Mouse (Mus musculus) CH12.LX (cell line): Measurements from ENCODE around the gene Kndc1. TPM values are rescaled to one million over a fixed set of nuclear protein-coding genes. Genes with fewer than 3 reads are reported as not detected.

Source experiments
- DNase-seq: peaks from one replicate; pipeline ENCODE4 v3.0.0-alpha.2; 2013; ENCODE audit errors: extremely low read depth
- H3K27ac ChIP-seq: 2 replicates; pipeline ENCODE4 v1.5.1; 2012; ENCODE audit warnings: low read depth, mild to moderate bottlenecking, control low read depth, moderate library complexity; ENCODE audit not compliant: insufficient read depth
- H3K27me3 ChIP-seq: replicated peaks from 2 replicates; pipeline ENCODE3; 2012; ENCODE audit warnings: inconsistent platforms
- H3K36me3 ChIP-seq, 2 experiments: replicated peaks in 1 of 2; 2 replicates each; pipeline versions ENCODE3 to v1.6.1; 2012; ENCODE audit warnings: inconsistent platforms in 1 of 2, low read length in 1 of 2, mild to moderate bottlenecking in 1 of 2, mixed read lengths in 1 of 2, moderate library complexity in 1 of 2; ENCODE audit not compliant: control insufficient read depth in 1 of 2, insufficient read depth in 1 of 2
- H3K4me1 ChIP-seq, 2 experiments: 2 replicates each; pipeline ENCODE4 v1.6.1; 2012; ENCODE audit warnings: inconsistent platforms in 1 of 2, moderate library complexity in 1 of 2; ENCODE audit not compliant: insufficient read depth in 2 of 2, control insufficient read depth in 1 of 2
- H3K4me2 ChIP-seq: 2 replicates; pipeline ENCODE4 v1.6.1; 2012; ENCODE audit warnings: low read depth, mild to moderate bottlenecking, control low read depth; ENCODE audit not compliant: poor library complexity, insufficient read depth, severe bottlenecking
- H3K4me3 ChIP-seq, 3 experiments: fragments of 150-350 bp in 1 of 3; sonication (generic) in 1 of 3; replicated peaks in 1 of 3; 2 replicates each; pipeline versions ENCODE3 to v1.5.1; 2011 to 2012; ENCODE audit warnings: low read depth in 2 of 3, low read length in 2 of 3, mild to moderate bottlenecking in 2 of 3, moderate library complexity in 2 of 3, control low read depth in 1 of 3, improper control_type of control experiment in 1 of 3, inconsistent platforms in 1 of 3, mixed read lengths in 1 of 3; ENCODE audit not compliant: poor library complexity in 1 of 3
- H3K79me2 ChIP-seq: replicated peaks from 2 replicates; pipeline ENCODE4 v1.6.1; 2012; ENCODE audit warnings: mild to moderate bottlenecking, moderate library complexity; ENCODE audit not compliant: control insufficient read depth, poor library complexity, insufficient read depth, severe bottlenecking; ENCODE audit errors: extremely low read depth
- H3K9ac ChIP-seq: 2 replicates; pipeline ENCODE4 v1.6.1; 2012; ENCODE audit warnings: low read depth, mild to moderate bottlenecking, control low read depth, moderate library complexity; ENCODE audit not compliant: insufficient read depth
- H3K9me3 ChIP-seq: replicated peaks from 2 replicates; pipeline ENCODE3; 2012; ENCODE audit warnings: low read length, inconsistent platforms, mixed read lengths
- BHLHE40 ChIP-seq: IDR thresholded peaks from 2 replicates; pipeline ENCODE4 v1.6.1; 2011; ENCODE audit warnings: mild to moderate bottlenecking, low read depth, low read length, improper control_type of control experiment
- ELF1 ChIP-seq: IDR thresholded peaks from 2 replicates; pipeline ENCODE4 v1.6.1; 2014; ENCODE audit warnings: low read depth, mild to moderate bottlenecking, inconsistent platforms, low read length, improper control_type of control experiment
- EP300 ChIP-seq: IDR thresholded peaks from 2 replicates; pipeline ENCODE4 v1.6.1; 2011; ENCODE audit warnings: low read length, improper control_type of control experiment
- GABPA ChIP-seq: IDR thresholded peaks from 2 replicates; pipeline ENCODE4 v1.6.1; 2012; ENCODE audit warnings: low read depth, low read length, improper control_type of control experiment, inconsistent platforms; ENCODE audit not compliant: insufficient replicate concordance
- HCFC1 ChIP-seq: IDR thresholded peaks from 2 replicates; pipeline ENCODE4 v1.6.1; 2012; ENCODE audit warnings: low read depth, mild to moderate bottlenecking, inconsistent platforms, low read length, improper control_type of control experiment
- IRF4 ChIP-seq: IDR thresholded peaks from 2 replicates; pipeline ENCODE4 v1.6.1; 2014; ENCODE audit warnings: low read depth, mild to moderate bottlenecking, inconsistent platforms, low read length, improper control_type of control experiment
- JUND ChIP-seq: conservative IDR thresholded peaks from 2 replicates; pipeline ENCODE4 v1.6.1; 2011; ENCODE audit warnings: low read depth, low read length, improper control_type of control experiment
- KAT2A ChIP-seq: IDR thresholded peaks from 2 replicates; pipeline ENCODE4 v1.6.1; 2012; ENCODE audit warnings: low read length, improper control_type of control experiment, inconsistent platforms; ENCODE audit not compliant: insufficient replicate concordance
- MEF2A ChIP-seq: IDR thresholded peaks from 2 replicates; pipeline ENCODE4 v1.6.1; 2014; ENCODE audit warnings: low read depth, mild to moderate bottlenecking, inconsistent platforms, low read length, improper control_type of control experiment, borderline replicate concordance
- MXI1 ChIP-seq: IDR thresholded peaks from 2 replicates; pipeline ENCODE4 v1.6.1; 2011; ENCODE audit warnings: mild to moderate bottlenecking, low read depth, low read length, improper control_type of control experiment
- NELFE ChIP-seq: IDR thresholded peaks from 2 replicates; pipeline ENCODE4 v1.6.1; 2011; ENCODE audit warnings: low read depth, low read length, improper control_type of control experiment
- POLR2A ChIP-seq: IDR thresholded peaks from 2 replicates; pipeline ENCODE4 v1.6.1; 2011; ENCODE audit warnings: low read depth, mild to moderate bottlenecking, improper control_type of control experiment, low read length
- RAD21 ChIP-seq: IDR thresholded peaks from 2 replicates; pipeline ENCODE4 v1.6.1; 2011; ENCODE audit warnings: low read depth, mild to moderate bottlenecking, low read length, improper control_type of control experiment, moderate library complexity
- SMC3 ChIP-seq: IDR thresholded peaks from 2 replicates; pipeline ENCODE4 v1.6.1; 2011; ENCODE audit warnings: low read depth, low read length, improper control_type of control experiment
- TBP ChIP-seq: conservative IDR thresholded peaks from 2 replicates; pipeline ENCODE4 v1.6.1; 2011; ENCODE audit warnings: low read depth, low read length, improper control_type of control experiment
- USF1 ChIP-seq: IDR thresholded peaks from 2 replicates; pipeline ENCODE4 v1.6.1; 2014; ENCODE audit warnings: low read depth, mild to moderate bottlenecking, inconsistent platforms, low read length, improper control_type of control experiment
- ZC3H11A ChIP-seq: IDR thresholded peaks from 2 replicates; pipeline ENCODE4 v1.6.1; 2012; ENCODE audit warnings: low read depth, mild to moderate bottlenecking, inconsistent platforms, low read length, improper control_type of control experiment
- ZKSCAN1 ChIP-seq: IDR thresholded peaks from 2 replicates; pipeline ENCODE4 v1.6.1; 2012; ENCODE audit warnings: low read depth, inconsistent platforms, low read length, improper control_type of control experiment, borderline replicate concordance
- ZNF384 ChIP-seq: IDR thresholded peaks from 2 replicates; pipeline ENCODE4 v1.6.1; 2012; ENCODE audit warnings: low read depth, low read length, improper control_type of control experiment, inconsistent platforms
- dilution Hi-C: fragments of 300-500 bp; cut with MboI; formaldehyde crosslinking; loops from 2 replicates; pipeline ENCODE4 v1.14.3; 2020; ENCODE audit warnings: low sequenced_read_pairs; ENCODE audit not compliant: extremely low pct_unique_long_range_greater_than_20kb, extremely low pct_ligation_motif_present
- in situ Hi-C: fragments of 300-500 bp; cut with MboI; formaldehyde crosslinking; loops from 3 replicates; pipeline ENCODE4 v1.14.3; 2019; ENCODE audit warnings: low sequenced_read_pairs, low pct_ligation_motif_present, low pct_unique_long_range_greater_than_20kb, mixed read lengths
- polyA plus RNA-seq: library from polyadenylated mRNA; unstranded; fragments of >175 nt; gene quantifications from 2 replicates; pipeline ENCODE4 v1.2.1, GENCODE M21; 2012; ENCODE audit warnings: low read depth; ENCODE audit not compliant: insufficient read length
- total RNA-seq, 2 experiments: library from RNA; depleted of rRNA; stranded (reverse); fragments of 300-350 nt in 1 of 2; fragments of >200 nt in 1 of 2; gene quantifications; 2 replicates each; pipeline ENCODE4 v1.2.3; 2012 to 2014

Gene Kndc1
- total and polyA plus RNA-seq, 3 experiments: 2.3 to 5.0 (median 4.0) TPM

GRCm38 (mm10) chr7:139951079-139951478 lies 56.6 kb downstream of the Kndc1 start:
- H3K27ac ChIP-seq: no peak overlapping the region; the same call in 1 of the 2 replicates
- in situ Hi-C loops: no loop called here
- H3K4me2 ChIP-seq: peak overlapping the region; percentile 92
- peaks cover 5 to 63% of the 10 kb centered on the region in 2 experiments; a peak in 3 of 4 replicates for H3K4me1 ChIP-seq
- H3K27me3 ChIP-seq: no peaks in the 10 kb centered on the region
- peak overlapping the region; percentile 83 for H3K9ac ChIP-seq
- H3K79me2 ChIP-seq: peaks cover 8% of the 10 kb centered on the region
- dilution Hi-C loops: no loop called here
- H3K9me3 ChIP-seq: no peaks in the 10 kb centered on the region
- H3K36me3 ChIP-seq: peaks cover 15 to 35% of the 10 kb centered on the region in 2 experiments
- DNase-seq: peak; percentile 67
- TF ChIP-seq TBP: 0 out of 2 replicates have a peak, but pooled peaks have one; percentile 35
- no peak for TF ChIP-seq ZNF384
- 0 out of 2 replicates have a peak, but pooled peaks have one; percentile 0 for TF ChIP-seq MXI1
- peak; percentile 44; the same call in 1 of the 2 replicates for TF ChIP-seq NELFE
- TF ChIP-seq EP300: no peak
- TF ChIP-seq POLR2A: peak; percentile 46; the same call in 1 of the 2 replicates
- peak overlapping the region; percentile 65 to 73 (median 66) for H3K4me3 ChIP-seq

DNA sequence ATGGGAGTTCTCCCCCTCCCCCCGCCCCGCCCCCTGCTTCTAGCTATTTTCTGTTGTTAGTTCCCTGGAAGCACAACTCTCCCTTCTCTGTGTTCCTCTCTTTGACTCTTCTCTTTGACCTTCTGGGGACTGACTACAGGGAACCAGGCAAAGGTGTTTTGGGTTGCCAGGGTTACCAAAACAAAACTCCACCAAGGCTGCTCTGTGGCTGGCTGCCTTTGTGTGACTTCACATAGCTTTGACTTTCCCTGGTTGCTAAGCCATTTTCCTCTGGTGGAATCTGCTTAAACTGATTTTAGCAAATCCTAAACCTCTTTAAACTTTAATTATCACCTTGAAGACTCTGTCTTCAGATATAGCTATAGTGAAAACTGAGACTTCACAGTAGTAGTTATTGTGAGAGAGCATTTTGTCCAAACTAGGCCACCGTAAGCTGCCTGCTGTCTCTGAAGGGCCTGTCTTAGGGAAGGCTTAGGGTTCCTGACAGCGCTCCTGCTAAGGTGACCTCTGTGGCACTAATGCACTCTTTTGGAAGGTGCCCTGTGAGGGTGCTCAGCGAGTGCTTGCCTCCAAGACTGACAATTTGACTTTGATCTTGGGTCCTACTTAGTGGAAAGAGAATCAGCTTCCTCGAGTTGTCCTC lies 57.6 kb downstream of the Kndc1 start:
- peaks cover 8% of the 10 kb centered on the region for H3K79me2 ChIP-seq
- TF ChIP-seq ZC3H11A (no peak), ELF1 (no peak), SMC3 (no peak), JUND (no peak), MXI1 (no peak), NELFE (no peak), EP300 (no peak), KAT2A (no peak)
- no peaks in the 10 kb centered on the region for H3K9me3 ChIP-seq
- H3K9ac ChIP-seq: peak overlapping the region; percentile 83; the same call in 1 of the 2 replicates
- H3K4me3 ChIP-seq: peak overlapping the region; percentile 65 to 73 (median 66)
- no peak overlapping the region for H3K27ac ChIP-seq
- DNase-seq: no peak
- in situ Hi-C loops: no loop called here
- peaks cover 18 to 45% of the 10 kb centered on the region in 2 experiments for H3K36me3 ChIP-seq
- dilution Hi-C loops: no loop called here
- H3K27me3 ChIP-seq: no peaks in the 10 kb centered on the region
- peaks cover 5 to 63% of the 10 kb centered on the region in 2 experiments; a peak in 3 of 4 replicates for H3K4me1 ChIP-seq
- peak overlapping the region; percentile 92 for H3K4me2 ChIP-seq

DNA sequence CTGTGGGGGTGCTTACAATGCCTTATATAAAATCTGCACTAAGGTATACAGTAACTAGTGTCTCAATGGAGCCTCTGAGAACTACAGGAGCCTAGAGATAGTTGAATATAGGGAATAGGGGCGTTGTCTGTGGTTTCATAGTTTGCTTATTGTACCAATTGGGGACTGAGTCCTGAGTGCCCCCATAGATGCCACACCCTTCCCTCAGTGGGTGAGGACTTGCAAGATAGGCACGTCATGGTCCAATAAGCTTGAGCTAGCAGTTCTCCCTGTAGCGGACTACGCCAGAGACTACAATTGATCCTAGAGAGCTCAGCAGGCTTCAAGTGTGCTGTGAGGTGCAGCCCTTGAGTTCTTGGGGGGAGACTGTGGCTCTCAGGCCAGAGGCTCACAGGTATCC lies 61.0 kb downstream of the Kndc1 start:
- dilution Hi-C loops: no loop called here
- TF ChIP-seq USF1: no peak
- TF ChIP-seq MEF2A: no peak
- TF ChIP-seq IRF4: no peak
- no peak for TF ChIP-seq HCFC1
- TF ChIP-seq POLR2A: no peak
- TF ChIP-seq SMC3: no peak
- no peak for TF ChIP-seq KAT2A
- no peak for TF ChIP-seq ZKSCAN1
- TF ChIP-seq MXI1: no peak
- TF ChIP-seq BHLHE40: no peak
- no peak for TF ChIP-seq RAD21
- no peak for TF ChIP-seq GABPA
- TF ChIP-seq NELFE: no peak
- TF ChIP-seq, all 38 proteins: peak for 0
- Histone ChIP-seq H3K9me3 (no peaks in the 10 kb centered on the region), H3K79me2 (peaks cover 8% of the 10 kb centered on the region), H3K4me1 (peaks cover 10 to 70% of the 10 kb centered on the region in 2 experiments), H3K9ac (no peak overlapping the region), H3K36me3 (peaks cover 18 to 55% of the 10 kb centered on the region in 2 experiments), H3K4me3 (no peak overlapping the region), H3K27ac (no peak overlapping the region), H3K27me3 (no peaks in the 10 kb centered on the region), H3K4me2 (no peak overlapping the region)
- no peak for DNase-seq
- in situ Hi-C loops: no loop called here
